Mouse (Mus musculus) forebrain, embryonic 11.5 days (tissue): ENCODE results near the gene Junb. TPM values are rescaled to one million over a fixed set of nuclear protein-coding genes. Genes with fewer than 3 reads are reported as not detected.

Experiments
- ATAC-seq: fragments of 200-750 bp; cut with Nextera tagmentation; replicated peaks from 2 replicates; pipeline ENCODE4 v1.8.0; 2017; ENCODE audit warnings: moderate TSS enrichment; ENCODE audit not compliant: low FRiP score
- DNase-seq: peaks from one replicate; pipeline ENCODE4 v3.0.0-alpha.2; 2017; ENCODE audit warnings: low spot score
- H3K27ac ChIP-seq: fragments of 300-500 bp; sonication (generic); 2 replicates; pipeline ENCODE4 v1.5.1; 2014; ENCODE audit warnings: low read depth, low read length
- H3K27me3 ChIP-seq: fragments of 300-500 bp; sonication (generic); 2 replicates; pipeline ENCODE4 v1.6.1; 2014; ENCODE audit warnings: mild to moderate bottlenecking, low read length, mixed read lengths; ENCODE audit not compliant: control insufficient read depth, insufficient read depth
- H3K36me3 ChIP-seq: fragments of 300-500 bp; sonication (generic); 2 replicates; pipeline ENCODE4 v1.6.1; 2014; ENCODE audit warnings: mild to moderate bottlenecking, low read length, moderate library complexity, mixed read lengths; ENCODE audit not compliant: control insufficient read depth, insufficient read depth
- H3K4me1 ChIP-seq: fragments of 300-500 bp; sonication (generic); replicated peaks from 2 replicates; pipeline ENCODE4 v1.6.1; 2014; ENCODE audit warnings: low read length, mixed read lengths; ENCODE audit not compliant: control insufficient read depth, insufficient read depth
- H3K4me2 ChIP-seq: fragments of 300-500 bp; sonication (generic); 2 replicates; pipeline ENCODE4 v1.6.1; 2014; ENCODE audit warnings: low read depth, mild to moderate bottlenecking, low read length, moderate library complexity, mixed read lengths; ENCODE audit not compliant: severe bottlenecking
- H3K4me3 ChIP-seq: fragments of 300-500 bp; sonication (generic); 2 replicates; pipeline ENCODE4 v1.5.1; 2014; ENCODE audit warnings: low read depth, low read length
- H3K9ac ChIP-seq: fragments of 300-500 bp; sonication (generic); 2 replicates; pipeline ENCODE4 v1.6.1; 2014; ENCODE audit warnings: low read length
- H3K9me3 ChIP-seq: fragments of 300-500 bp; sonication (generic); 2 replicates; pipeline ENCODE4 v1.6.1; 2016; ENCODE audit warnings: low read length, mixed read lengths; ENCODE audit not compliant: control insufficient read depth
- whole genome bisulfite sequencing: fragments of 180-500 bp; shearing (Covaris S2); extraction: QIAGEN DNeasy Blood & Tissue Kit; methylation state at CpG from one replicate; pipeline ENCODE4 v1.1.7; 2014; 5-methylcytosine and 5-hydroxymethylcytosine counted together
- polyA plus RNA-seq: library from polyadenylated mRNA; unstranded; fragments of >200 nt; fragmentation: Nextera tagmentation; extraction: Ambion mirVana; gene quantifications from 2 replicates; pipeline ENCODE4 v1.2.1, GENCODE M21; 2014

Junb gene
- polyA plus RNA-seq, 1 experiment from 2014 or later = 5.2 TPM

- DNase-seq (peak; percentile 98), ATAC-seq (peak; percentile 90)
- Histone ChIP-seq H3K9me3 (no peaks in the 10 kb centered on the region), H3K27me3 (no peaks in the 10 kb centered on the region), H3K4me3 (peak overlapping the region; percentile 73), H3K36me3 (no peaks in the 10 kb centered on the region), H3K27ac (peak overlapping the region; percentile 71), H3K4me1 (peaks cover 10% of the 10 kb centered on the region), H3K9ac (peak overlapping the region; percentile 80), H3K4me2 (peak overlapping the region; percentile 92)
- WGBS = under 1% methylated on average over 41 of the region's 41 CpGs
Measured at GRCm38 (mm10) chr8:84965731-84966291, 12.7 kb downstream of the Junb start.

- Histone ChIP-seq H3K36me3 (peaks cover 4% of the 10 kb centered on the region; the same call in 1 of the 2 replicates), H3K4me2 (no peak overlapping the region), H3K9ac (no peak overlapping the region), H3K9me3 (no peaks in the 10 kb centered on the region), H3K27me3 (no peaks in the 10 kb centered on the region), H3K4me3 (no peak overlapping the region), H3K27ac (no peak overlapping the region), H3K4me1 (peaks cover 8% of the 10 kb centered on the region)
- DNase-seq = no peak
- no peak for ATAC-seq
- WGBS = 94% methylated on average over 4 of the region's 4 CpGs
Measured at GRCm38 (mm10) chr8:84963952-84964351, 14.6 kb downstream of the Junb start.

- peaks cover under 1% of the 10 kb centered on the region; the same call in 1 of the 2 replicates for H3K4me1 ChIP-seq
- no peak overlapping the region for H3K4me3 ChIP-seq
- no peak for ATAC-seq
- no peaks in the 10 kb centered on the region for H3K9me3 ChIP-seq
- DNase-seq = no peak
- WGBS = 93% methylated on average over 7 of the region's 7 CpGs
- no peak overlapping the region for H3K27ac ChIP-seq
- peaks cover 4% of the 10 kb centered on the region; the same call in 1 of the 2 replicates for H3K36me3 ChIP-seq
- no peak overlapping the region for H3K4me2 ChIP-seq
- H3K27me3 ChIP-seq = no peaks in the 10 kb centered on the region
- no peak overlapping the region for H3K9ac ChIP-seq
Measured at GRCm38 (mm10) chr8:84959811-84960210, 18.7 kb downstream of the Junb start.

- WGBS = 50% methylated on average over 2 of the region's 2 CpGs
- peaks cover 4% of the 10 kb centered on the region; the same call in 1 of the 2 replicates for H3K36me3 ChIP-seq
- H3K4me3 ChIP-seq = no peak overlapping the region
- H3K27ac ChIP-seq = no peak overlapping the region
- ATAC-seq (no peak), DNase-seq (peak; percentile 86)
- H3K4me1 ChIP-seq = no peaks in the 10 kb centered on the region
- H3K4me2 ChIP-seq = no peak overlapping the region
- H3K9ac ChIP-seq = no peak overlapping the region
- H3K9me3 ChIP-seq = no peaks in the 10 kb centered on the region
- peaks cover 8% of the 10 kb centered on the region; the same call in 1 of the 2 replicates for H3K27me3 ChIP-seq
Measured at GRCm38 (mm10) chr8:84956768-84957167, 21.8 kb downstream of the Junb start.

- no peaks in the 10 kb centered on the region for H3K9me3 ChIP-seq
- DNase-seq (no peak), ATAC-seq (no peak)
- H3K4me3 ChIP-seq = no peak overlapping the region
- no peak overlapping the region for H3K9ac ChIP-seq
- WGBS = 9% methylated on average over 18 of the region's 18 CpGs
- peaks cover 12% of the 10 kb centered on the region; the same call in 1 of the 2 replicates for H3K27me3 ChIP-seq
- H3K36me3 ChIP-seq = no peaks in the 10 kb centered on the region
- H3K4me2 ChIP-seq = no peak overlapping the region
- H3K27ac ChIP-seq = no peak overlapping the region
- no peaks in the 10 kb centered on the region for H3K4me1 ChIP-seq
Measured at GRCm38 (mm10) chr8:84952612-84953255, 25.8 kb downstream of the Junb start.

GRCm38 (mm10) chr8:84949753-84950152 is 28.8 kb downstream of the Junb start:
- DNase-seq = no peak
- Histone ChIP-seq H3K27me3 (peaks cover 35% of the 10 kb centered on the region), H3K9me3 (no peaks in the 10 kb centered on the region), H3K9ac (no peak overlapping the region), H3K4me2 (no peak overlapping the region), H3K4me1 (peaks cover 11% of the 10 kb centered on the region), H3K4me3 (no peak overlapping the region), H3K36me3 (no peaks in the 10 kb centered on the region), H3K27ac (no peak overlapping the region)
- ATAC-seq = no peak
- WGBS = 19% methylated on average over 12 of the region's 12 CpGs

- 16% methylated on average over 9 of the region's 9 CpGs for WGBS
- Histone ChIP-seq H3K4me2 (no peak overlapping the region), H3K9me3 (no peaks in the 10 kb centered on the region), H3K4me3 (no peak overlapping the region), H3K36me3 (no peaks in the 10 kb centered on the region), H3K27me3 (peaks cover 39% of the 10 kb centered on the region), H3K27ac (no peak overlapping the region), H3K4me1 (peaks cover 18% of the 10 kb centered on the region), H3K9ac (no peak overlapping the region)
- no peak for DNase-seq
- no peak for ATAC-seq
Measured at GRCm38 (mm10) chr8:84947241-84947545, 31.3 kb downstream of the Junb start.

GRCm38 (mm10) chr8:84946528-84947240 is 31.8 kb downstream of the Junb start, which contains the start of gene Rtbdn:
TSS of gene Rtbdn (plus strand) at chr8:84946991.
- peak; percentile 71 for DNase-seq
- Histone ChIP-seq H3K4me2 (peak within 1 kb of the TSS; percentile 86), H3K27me3 (peaks cover 39% of the 10 kb centered on the region), H3K27ac (no peak within 1 kb of the TSS), H3K9me3 (no peaks in the 10 kb centered on the region), H3K9ac (peak within 1 kb of the TSS; percentile 57), H3K36me3 (no peaks in the 10 kb centered on the region), H3K4me1 (peaks cover 18% of the 10 kb centered on the region), H3K4me3 (peak within 1 kb of the TSS; percentile 57)
- 7% methylated on average over 17 of the region's 17 CpGs for WGBS
- ATAC-seq = no peak
